In genomic region chr6:120504051-120504450, GRCm38 (mm10) we compare ENCODE assay signal across 14 mouse cellular contexts. TPM values are rescaled to one million over a fixed set of nuclear protein-coding genes. Genes with fewer than 3 reads are reported as not detected.
"Had no signal": no experiment of that assay in that cellular context is flagged by ENCODE, and none has a peak within 500 bp of the region (broad histone marks: within the 10 kb centered on the region; RNA-seq: fewer than 3 reads in every experiment).

No protein-coding gene starts in this region.

- H3K9ac ChIP-seq: limb, embryonic 13.5 days; liver, embryonic 14.5 days; neural tube, embryonic 15.5 days had no signal

- H3K27me3 ChIP-seq: limb, embryonic 13.5 days; neural tube, embryonic 15.5 days had no signal

- H3K27ac ChIP-seq: kidney, postnatal 0 days; layer of hippocampus, adult 2 months; limb, embryonic 13.5 days; liver, embryonic 14.5 days; midbrain, embryonic 10.5 days; neural tube, embryonic 15.5 days had no signal

- H3K4me3 ChIP-seq: layer of hippocampus, adult 2 months; limb, embryonic 13.5 days; midbrain, embryonic 10.5 days; myocyte; neural tube, embryonic 15.5 days had no signal

- H3K4me1 ChIP-seq: midbrain, embryonic 10.5 days; neural tube, embryonic 15.5 days had no signal

- DNase-seq: kidney, adult 8-10 months; kidney, postnatal 4 days; lung, adult 18-20 months; midbrain, embryonic 14.5 days; thymus, postnatal 4 days had no signal

- H3K9me3 ChIP-seq: neural tube, embryonic 15.5 days had no signal

- ATAC-seq: intestine, embryonic 16.5 days had no signal

- H3K4me2 ChIP-seq: limb, embryonic 13.5 days; neural tube, embryonic 15.5 days had no signal

RNA-seq across cellular contexts. Expression of gene Tmem121b, which starts 10.4 kb away (rescaled TPM):
- total RNA-seq: liver, adult 2 months had no signal
- polyA plus RNA-seq: liver, adult 2 months had no signal
